Mouse (Mus musculus): ENCODE results near the gene Sirpb1a. TPM values are rescaled to one million over a fixed set of nuclear protein-coding genes. Genes with fewer than 3 reads are reported as not detected.
"Not testable (repeated sequence)": the region's sequence is repeated elsewhere in the genome, so short reads cannot be mapped to it uniquely, and the experiment has no call there.

Sirpb1a gene
- not detected for total RNA-seq (2021)
- polyA plus RNA-seq (2012; rRNA removed): 0.20 TPM in 1 of 2 replicates, not detected in the other
- long read RNA-seq: 0 reads

GRCm38 (mm10) chr3:15426447-15426846, at the start of gene Sirpb1a:
Gene Sirpb1a (minus strand): TSS chr3:15426520.
- H3K27me3 ChIP-seq (ENCODE audit: control insufficient read depth, insufficient read depth, low read length); H3K36me3 ChIP-seq (ENCODE audit: control insufficient read depth, insufficient read depth, low read length); DNase-seq; H3K9ac ChIP-seq (ENCODE audit: low read depth, low read length); H3K4me1 ChIP-seq (ENCODE audit: control insufficient read depth, insufficient read depth, low read length); H3K4me3 ChIP-seq; intact Hi-C loops (cut with DNase I); H3K79me2 ChIP-seq (replicated peaks; ENCODE audit: control insufficient read depth, insufficient read depth, low read length); H3K27ac ChIP-seq: not testable (repeated sequence)
- WGBS: 79% methylated on average over 1 of the region's 1 CpGs

- H3K27me3 ChIP-seq (ENCODE audit: control insufficient read depth, insufficient read depth, low read length); H3K27ac ChIP-seq; intact Hi-C loops (cut with DNase I); H3K4me1 ChIP-seq (ENCODE audit: control insufficient read depth, insufficient read depth, low read length); H3K79me2 ChIP-seq (replicated peaks; ENCODE audit: control insufficient read depth, insufficient read depth, low read length); H3K9ac ChIP-seq (ENCODE audit: low read depth, low read length); DNase-seq; H3K4me3 ChIP-seq; H3K36me3 ChIP-seq (ENCODE audit: control insufficient read depth, insufficient read depth, low read length): not testable (repeated sequence)
- 42% methylated on average over 2 of the region's 2 CpGs for WGBS
Observed at GRCm38 (mm10) chr3:15474831-15475230, 48.5 kb upstream of the Sirpb1a start.

GRCm38 (mm10) chr3:15470158-15470557, 43.8 kb upstream of the Sirpb1a start:
- intact Hi-C loops (cut with DNase I); H3K79me2 ChIP-seq (replicated peaks; ENCODE audit: control insufficient read depth, insufficient read depth, low read length); H3K4me3 ChIP-seq; DNase-seq; H3K36me3 ChIP-seq (ENCODE audit: control insufficient read depth, insufficient read depth, low read length); H3K27ac ChIP-seq; H3K4me1 ChIP-seq (ENCODE audit: control insufficient read depth, insufficient read depth, low read length); H3K27me3 ChIP-seq (ENCODE audit: control insufficient read depth, insufficient read depth, low read length); H3K9ac ChIP-seq (ENCODE audit: low read depth, low read length): not testable (repeated sequence)
- WGBS: 53% methylated on average over 1 of the region's 3 CpGs

- H3K4me1 ChIP-seq (ENCODE audit: control insufficient read depth, insufficient read depth, low read length); H3K4me3 ChIP-seq; DNase-seq; intact Hi-C loops (cut with DNase I); H3K36me3 ChIP-seq (ENCODE audit: control insufficient read depth, insufficient read depth, low read length); H3K79me2 ChIP-seq (replicated peaks; ENCODE audit: control insufficient read depth, insufficient read depth, low read length); H3K27ac ChIP-seq; H3K27me3 ChIP-seq (ENCODE audit: control insufficient read depth, insufficient read depth, low read length); H3K9ac ChIP-seq (ENCODE audit: low read depth, low read length): not testable (repeated sequence)
- WGBS: 51% methylated on average over 1 of the region's 1 CpGs
Observed at GRCm38 (mm10) chr3:15443936-15444335, 17.6 kb upstream of the Sirpb1a start.

- H3K4me3 ChIP-seq; H3K27ac ChIP-seq; H3K4me1 ChIP-seq (ENCODE audit: control insufficient read depth, insufficient read depth, low read length); H3K79me2 ChIP-seq (replicated peaks; ENCODE audit: control insufficient read depth, insufficient read depth, low read length); H3K9ac ChIP-seq (ENCODE audit: low read depth, low read length); DNase-seq; intact Hi-C loops (cut with DNase I); H3K27me3 ChIP-seq (ENCODE audit: control insufficient read depth, insufficient read depth, low read length); H3K36me3 ChIP-seq (ENCODE audit: control insufficient read depth, insufficient read depth, low read length): not testable (repeated sequence)
- 36% methylated on average over 1 of the region's 1 CpGs for WGBS
Observed at GRCm38 (mm10) chr3:15439844-15440243, 13.5 kb upstream of the Sirpb1a start.

- no peaks in the 10 kb centered on the region for H3K79me2 ChIP-seq (replicated peaks; ENCODE audit: control insufficient read depth, insufficient read depth, low read length)
- H3K27ac ChIP-seq: no peak overlapping the region
- no peaks in the 10 kb centered on the region for H3K4me1 ChIP-seq (ENCODE audit: control insufficient read depth, insufficient read depth, low read length)
- H3K4me3 ChIP-seq: no peak overlapping the region
- WGBS: 47% methylated on average over 1 of the region's 1 CpGs
- intact Hi-C loops (cut with DNase I): no loop called here
- no peaks in the 10 kb centered on the region for H3K27me3 ChIP-seq (ENCODE audit: control insufficient read depth, insufficient read depth, low read length)
- H3K9ac ChIP-seq (ENCODE audit: low read depth, low read length): no peak overlapping the region
- no peak for DNase-seq
- H3K36me3 ChIP-seq (ENCODE audit: control insufficient read depth, insufficient read depth, low read length): no peaks in the 10 kb centered on the region
- TF ChIP-seq CTCF (IDR thresholded peaks at IDR 0.05) (no peak), POLR2A (IDR thresholded peaks at IDR 0.05; ENCODE audit: insufficient read depth, low read depth, low read length) (no peak), EP300 (IDR thresholded peaks at IDR 0.05; ENCODE audit: insufficient read depth, low read depth, low read length) (no peak)
Observed at GRCm38 (mm10) chr3:15427917-15428316, 1.6 kb upstream of the Sirpb1a start.

- DNase-seq; H3K79me2 ChIP-seq (replicated peaks; ENCODE audit: control insufficient read depth, insufficient read depth, low read length); H3K27ac ChIP-seq; H3K36me3 ChIP-seq (ENCODE audit: control insufficient read depth, insufficient read depth, low read length); H3K4me3 ChIP-seq; H3K4me1 ChIP-seq (ENCODE audit: control insufficient read depth, insufficient read depth, low read length); H3K27me3 ChIP-seq (ENCODE audit: control insufficient read depth, insufficient read depth, low read length); H3K9ac ChIP-seq (ENCODE audit: low read depth, low read length); intact Hi-C loops (cut with DNase I): not testable (repeated sequence)
- 65% methylated on average over 3 of the region's 3 CpGs for WGBS
Observed at GRCm38 (mm10) chr3:15355690-15356089, 70.6 kb downstream of the Sirpb1a start.

- H3K4me1 ChIP-seq (ENCODE audit: control insufficient read depth, insufficient read depth, low read length); DNase-seq; H3K27ac ChIP-seq; H3K27me3 ChIP-seq (ENCODE audit: control insufficient read depth, insufficient read depth, low read length); H3K4me3 ChIP-seq; H3K79me2 ChIP-seq (replicated peaks; ENCODE audit: control insufficient read depth, insufficient read depth, low read length); intact Hi-C loops (cut with DNase I); H3K9ac ChIP-seq (ENCODE audit: low read depth, low read length); H3K36me3 ChIP-seq (ENCODE audit: control insufficient read depth, insufficient read depth, low read length): not testable (repeated sequence)
- 83% methylated on average over 1 of the region's 2 CpGs for WGBS
Observed at GRCm38 (mm10) chr3:15350318-15350717, 76.0 kb downstream of the Sirpb1a start.

GRCm38 (mm10) chr3:15345606-15346005, 80.7 kb downstream of the Sirpb1a start:
- H3K79me2 ChIP-seq (replicated peaks; ENCODE audit: control insufficient read depth, insufficient read depth, low read length); intact Hi-C loops (cut with DNase I); H3K27me3 ChIP-seq (ENCODE audit: control insufficient read depth, insufficient read depth, low read length); H3K9ac ChIP-seq (ENCODE audit: low read depth, low read length); H3K36me3 ChIP-seq (ENCODE audit: control insufficient read depth, insufficient read depth, low read length); H3K4me3 ChIP-seq; DNase-seq; H3K4me1 ChIP-seq (ENCODE audit: control insufficient read depth, insufficient read depth, low read length); H3K27ac ChIP-seq: not testable (repeated sequence)
- WGBS: 38% methylated on average over 3 of the region's 3 CpGs
